Mouse (Mus musculus) thymus, postnatal 0 days (tissue): ENCODE results near the gene Fam57a. TPM values are rescaled to one million over a fixed set of nuclear protein-coding genes. Genes with fewer than 3 reads are reported as not detected.
A peak's percentile ranks its signal among the peaks of the same experiment; 100 is the strongest.

Experiments
- DNase-seq: peaks from one replicate; pipeline ENCODE4 v3.0.0-alpha.2; 2015; ENCODE audit warnings: low spot score
- polyA plus RNA-seq: library from polyadenylated mRNA; unstranded; fragments of >200 nt; fragmentation: Nextera tagmentation; extraction: Ambion mirVana; gene quantifications from 2 replicates; pipeline ENCODE4 v1.2.1, GENCODE M21; 2015

Fam57a gene
- polyA plus RNA-seq = 13.9 and 16.6 TPM in 2 replicates

DNA sequence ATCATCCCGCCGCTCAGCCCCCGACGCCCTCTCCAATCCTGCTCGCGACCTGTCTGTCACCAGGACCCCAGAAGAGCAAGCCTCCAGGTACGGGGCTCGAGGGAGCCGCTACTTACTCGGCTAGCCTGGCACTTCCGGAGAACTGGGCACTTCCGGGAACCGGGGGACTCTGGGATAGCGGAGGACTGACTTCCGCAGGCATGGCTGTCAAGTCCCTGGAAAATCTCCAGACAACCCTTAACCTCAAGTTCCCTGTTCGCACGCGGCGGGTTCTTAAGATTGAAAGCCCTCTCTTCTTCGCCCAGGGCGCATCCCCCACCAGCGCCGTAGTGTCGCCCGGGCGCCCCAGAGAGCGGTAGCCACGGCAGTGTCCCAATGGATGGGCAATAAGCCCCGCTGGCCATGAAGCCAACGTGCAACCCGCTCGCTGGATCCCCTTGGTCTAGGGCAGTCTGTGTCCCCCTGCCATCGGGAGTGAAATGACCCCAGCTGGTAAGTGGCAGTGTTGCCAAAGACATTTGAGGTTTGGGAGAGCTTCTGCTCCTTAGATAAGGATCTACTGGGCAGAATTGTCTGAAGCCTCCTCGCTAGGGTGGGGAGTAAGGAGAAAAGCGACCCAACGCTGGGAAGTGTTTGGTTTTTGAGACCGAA, at the start of gene Fam57a, which contains the start of gene Vps53:
TSS of gene Fam57a (plus strand) at position 177 of the 651 bp plus-strand sequence.
TSS of gene Vps53 (minus strand) at position 153 of the 651 bp plus-strand sequence.
- DNase-seq = peak; percentile 85

DNA sequence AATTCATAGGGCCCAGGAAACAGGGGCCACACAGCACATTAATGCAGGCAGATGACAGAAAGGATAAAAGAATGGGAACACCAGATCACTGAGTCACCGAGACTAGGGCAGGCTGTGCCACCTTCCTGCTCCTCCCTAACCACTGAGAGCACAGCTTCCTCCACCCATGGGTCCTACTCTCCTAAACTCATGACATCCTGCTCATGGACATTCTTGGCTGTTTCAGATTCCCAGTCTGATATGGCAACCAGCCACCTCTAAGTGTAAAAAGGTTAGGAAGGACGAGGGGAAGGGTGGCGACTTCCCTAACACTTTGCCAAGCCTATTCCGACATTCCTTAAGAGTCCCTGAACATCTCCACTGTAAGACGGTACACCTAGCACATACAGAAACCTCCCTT, 48.6 kb upstream of the Fam57a start:
- DNase-seq = no peak

- DNase-seq = no peak
These were observed 43.6 kb upstream of the Fam57a start for GRCm38 (mm10) chr11:76135641-76136437.

DNA sequence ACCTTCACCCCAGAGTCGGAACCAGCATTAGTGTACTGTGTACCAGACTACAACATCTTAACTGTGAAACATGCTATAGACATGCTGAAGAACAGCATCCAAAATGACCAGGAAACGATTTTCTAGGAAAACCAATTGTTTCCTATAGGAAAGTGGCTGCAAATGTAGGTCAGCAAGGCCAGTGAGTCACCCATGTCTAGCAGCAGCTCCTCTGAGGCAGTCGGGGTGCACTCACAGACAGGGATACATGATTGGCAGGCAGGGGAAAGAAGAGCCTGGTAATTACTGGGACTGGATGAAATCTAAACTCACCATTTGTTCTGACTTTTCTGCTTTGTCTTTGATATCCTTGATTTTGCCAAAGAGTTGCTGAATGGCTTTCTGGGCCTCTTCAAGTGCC, 41.5 kb upstream of the Fam57a start:
- no peak for DNase-seq

DNA sequence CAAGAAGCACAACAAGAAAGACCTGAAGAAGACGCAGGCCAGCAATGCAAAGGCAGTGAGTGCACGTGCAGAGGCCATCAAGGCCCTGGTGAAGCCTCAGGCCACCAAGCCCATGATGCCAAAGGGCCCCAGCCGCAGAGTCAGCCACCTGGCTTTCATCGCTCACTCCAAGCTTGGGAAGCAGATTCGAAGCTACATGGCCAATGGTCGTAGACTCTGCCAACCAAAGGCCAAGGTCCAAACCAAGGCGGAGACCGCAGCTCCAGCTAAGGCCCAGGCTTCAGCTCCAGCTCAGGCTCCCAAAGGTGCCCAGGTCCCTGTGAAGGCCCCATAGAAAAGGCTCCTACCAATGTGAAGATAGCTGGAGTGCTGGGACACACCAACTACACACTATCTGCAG, 35.1 kb upstream of the Fam57a start:
- no peak for DNase-seq

DNA sequence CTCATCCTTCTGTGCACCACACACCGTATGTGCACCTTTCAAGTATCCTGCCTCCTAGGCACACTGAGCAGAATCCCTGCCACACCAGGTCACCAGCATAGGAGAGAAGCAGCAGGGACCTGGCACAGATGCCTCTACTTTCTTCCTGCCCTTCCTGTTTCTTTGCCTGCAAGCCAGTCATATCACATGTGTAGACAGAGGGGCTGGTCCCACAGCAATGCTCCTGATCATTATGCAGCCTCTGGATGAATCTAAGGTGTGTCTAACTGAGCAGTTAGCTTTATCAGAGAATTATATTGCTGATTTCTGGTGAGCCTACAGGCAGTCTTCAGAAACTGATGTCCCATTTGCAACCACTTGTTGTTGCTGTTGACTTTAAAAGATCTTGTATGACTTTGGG, 34.3 kb upstream of the Fam57a start:
- DNase-seq = no peak

- no peak for DNase-seq
These were observed 33.1 kb upstream of the Fam57a start for GRCm38 (mm10) chr11:76146187-76147010.

- DNase-seq = no peak
These were observed 31.1 kb upstream of the Fam57a start for GRCm38 (mm10) chr11:76148055-76149008.

DNA sequence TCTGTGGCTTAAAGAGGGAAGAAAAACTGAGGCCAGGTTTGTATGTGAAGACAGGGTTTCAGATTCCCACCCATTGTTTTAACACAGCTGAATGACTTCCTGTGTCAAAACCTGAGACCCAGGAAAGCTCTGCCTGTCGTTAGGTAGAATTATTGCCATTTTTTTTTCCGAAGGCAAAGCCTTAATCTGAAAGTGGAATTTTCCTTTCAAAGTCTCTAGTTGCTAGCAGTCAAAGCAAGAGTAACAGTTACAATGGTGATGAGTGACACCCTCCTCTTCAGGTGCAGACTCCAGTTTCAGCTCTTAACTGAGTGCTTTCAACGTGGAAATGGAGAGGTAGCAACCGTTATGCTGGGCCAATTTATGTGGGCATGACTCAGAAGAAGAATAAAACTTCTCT, 28.5 kb upstream of the Fam57a start:
- DNase-seq = no peak

DNA sequence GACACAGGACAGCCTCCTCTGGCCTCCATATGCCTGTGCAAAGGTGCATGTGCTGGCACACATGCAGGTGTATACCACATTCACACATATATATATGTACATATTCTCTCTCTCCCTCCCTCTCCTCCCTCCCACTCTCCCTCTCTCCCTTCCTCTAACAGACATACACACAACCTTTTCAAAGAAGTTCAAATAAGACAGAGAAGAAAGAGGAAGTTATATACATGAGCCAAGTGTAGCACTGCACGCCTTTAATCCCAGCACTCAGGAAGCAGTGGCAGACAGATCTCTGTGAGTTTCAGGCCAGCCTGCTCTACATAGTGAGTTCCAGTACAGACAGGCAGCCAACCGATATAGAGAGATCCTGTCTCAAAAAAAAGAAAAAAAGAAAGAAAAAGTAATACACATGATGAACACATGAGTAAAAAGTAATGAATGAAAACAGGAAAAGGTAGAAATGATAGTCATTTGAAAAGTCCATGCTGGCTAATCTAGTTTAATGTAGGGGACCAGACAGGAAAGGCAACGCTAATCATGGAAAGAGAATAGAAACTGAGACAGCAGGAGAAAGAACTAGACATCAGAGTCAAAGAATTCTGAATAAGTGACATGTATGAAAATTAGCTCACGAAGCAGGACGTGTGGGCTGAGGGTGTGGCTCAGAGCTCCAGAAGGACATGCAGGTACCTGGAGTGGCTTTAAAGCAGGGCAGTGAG, 26.1 kb upstream of the Fam57a start:
- peak; percentile 19 for DNase-seq

GRCm38 (mm10) chr11:76154200-76154599, 25.3 kb upstream of the Fam57a start:
- DNase-seq = no peak

GRCm38 (mm10) chr11:76154861-76155260, 24.6 kb upstream of the Fam57a start:
- DNase-seq = no peak

DNA sequence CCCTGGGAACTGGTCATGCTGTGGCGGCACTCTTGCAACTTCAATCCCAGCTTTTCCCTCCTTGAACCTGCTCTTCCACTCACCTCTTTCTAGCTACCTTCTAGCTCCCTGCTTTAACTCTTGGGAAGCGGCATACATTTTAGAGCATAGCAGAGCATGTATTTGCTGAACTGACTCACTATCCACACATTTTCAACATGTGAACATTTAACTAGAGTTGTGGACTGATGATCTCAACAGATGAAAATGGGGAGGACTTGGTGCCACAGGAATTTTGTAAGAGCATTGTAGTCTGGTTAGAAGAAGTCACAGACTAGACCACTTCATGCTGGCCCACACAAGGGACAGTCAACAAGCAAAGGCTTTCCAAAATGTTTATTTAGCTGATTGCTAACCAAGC, 21.1 kb upstream of the Fam57a start:
- no peak for DNase-seq

DNA sequence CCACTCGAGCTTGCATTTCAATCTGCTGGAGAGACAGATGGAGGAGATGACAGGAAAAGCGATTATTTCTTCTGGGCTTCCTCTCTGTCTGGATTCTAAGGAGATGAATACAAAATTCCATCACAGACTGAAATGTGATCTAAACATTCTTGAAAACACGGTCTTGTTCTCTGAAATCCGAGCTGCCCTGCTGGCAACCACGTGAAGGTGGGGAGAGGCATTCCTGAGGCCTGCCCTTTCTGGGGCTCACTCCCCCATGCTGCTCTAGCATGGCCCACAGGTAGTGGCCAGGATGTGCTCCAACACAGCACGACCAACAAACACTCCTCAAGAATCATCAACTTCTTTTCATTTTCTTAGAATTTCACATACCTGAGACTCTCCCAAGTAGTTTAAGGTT, 19.2 kb upstream of the Fam57a start:
- no peak for DNase-seq

- DNase-seq = no peak
These were observed 12.8 kb upstream of the Fam57a start for GRCm38 (mm10) chr11:76166657-76167056.

GRCm38 (mm10) chr11:76167079-76167765, 12.2 kb upstream of the Fam57a start:
- peak; percentile 73 for DNase-seq

GRCm38 (mm10) chr11:76168976-76169375, 10.5 kb upstream of the Fam57a start:
- no peak for DNase-seq

DNA sequence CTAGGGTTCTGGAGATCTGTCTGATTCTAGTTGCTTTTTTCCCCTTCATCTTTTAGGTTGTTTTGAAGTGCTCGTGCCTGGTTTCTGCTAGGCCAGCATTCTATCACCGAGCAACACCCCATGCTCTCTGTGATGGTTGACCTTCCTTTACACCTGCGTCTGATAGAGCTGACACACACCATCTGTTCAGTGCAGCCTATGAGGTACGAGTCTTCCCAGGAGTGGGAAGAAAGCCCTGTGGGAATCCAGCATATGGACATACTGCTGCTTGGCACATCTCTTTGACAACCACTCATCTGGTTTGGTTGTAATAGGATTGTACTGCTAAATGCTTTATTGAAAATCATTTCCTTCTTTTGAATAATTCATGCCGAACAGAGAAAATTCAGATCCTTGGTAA, 9.3 kb upstream of the Fam57a start:
- DNase-seq = no peak

GRCm38 (mm10) chr11:76178726-76179494, 561 bp upstream of the Fam57a start:
- DNase-seq = peak; percentile 20
